Mouse (Mus musculus): ENCODE results near the gene Gm32742.
"Not testable (repeated sequence)": the region's sequence is repeated elsewhere in the genome, so short reads cannot be mapped to it uniquely, and the experiment has no call there.

GRCm38 (mm10) chr9:51139401-51139800 lies 25.9 kb downstream of the Gm32742 start:
- TF ChIP-seq CTCF (IDR thresholded peaks at IDR 0.05; ENCODE audit: low read depth, low read length); POLR2A (IDR thresholded peaks at IDR 0.05; ENCODE audit: borderline replicate concordance, low read depth, low read length): not testable (repeated sequence)
